Mouse (Mus musculus) heart, embryonic 13.5 days (tissue): ENCODE measurements around the gene Pik3r2. TPM values are rescaled to one million over a fixed set of nuclear protein-coding genes. Genes with fewer than 3 reads are reported as not detected.

Experiments
- ATAC-seq: fragments of 200-750 bp; cut with Nextera tagmentation; 2 replicates; pipeline ENCODE4 v1.8.0; 2017; ENCODE audit warnings: moderate TSS enrichment; ENCODE audit not compliant: insufficient number of reproducible peaks, low FRiP score, low TSS enrichment; ENCODE audit errors: extremely low read depth
- H3K27ac ChIP-seq: fragments of 300-500 bp; sonication (generic); replicated peaks from 2 replicates; pipeline ENCODE4 v1.5.1; 2015; ENCODE audit warnings: moderate library complexity, mild to moderate bottlenecking, inconsistent platforms
- H3K27me3 ChIP-seq: fragments of 300-500 bp; sonication (generic); replicated peaks from 2 replicates; pipeline ENCODE4 v1.6.1; 2015; ENCODE audit warnings: mild to moderate bottlenecking, inconsistent platforms
- H3K36me3 ChIP-seq: fragments of 300-500 bp; sonication (generic); 2 replicates; pipeline ENCODE4 v1.6.1; 2015; ENCODE audit warnings: mild to moderate bottlenecking, inconsistent platforms
- H3K4me1 ChIP-seq: fragments of 300-500 bp; sonication (generic); 2 replicates; pipeline ENCODE4 v1.6.1; 2015; ENCODE audit warnings: inconsistent platforms
- H3K4me2 ChIP-seq: fragments of 300-500 bp; sonication (generic); 2 replicates; pipeline ENCODE4 v1.6.1; 2015; ENCODE audit warnings: inconsistent platforms, mild to moderate bottlenecking, moderate library complexity
- H3K4me3 ChIP-seq: fragments of 300-500 bp; sonication (generic); 2 replicates; pipeline ENCODE4 v1.5.1; 2015; ENCODE audit warnings: moderate library complexity, mild to moderate bottlenecking, inconsistent platforms
- H3K9ac ChIP-seq: fragments of 300-500 bp; sonication (generic); 2 replicates; pipeline ENCODE4 v1.6.1; 2015; ENCODE audit warnings: inconsistent platforms, mild to moderate bottlenecking, moderate library complexity
- H3K9me3 ChIP-seq: fragments of 300-500 bp; sonication (generic); 2 replicates; pipeline ENCODE4 v1.6.1; 2016; ENCODE audit warnings: inconsistent platforms
- WGBS: fragments of 180-500 bp; shearing (Covaris S2); methylation state at CpG from one replicate; pipeline ENCODE4 v1.1.7; 2015; ENCODE audit warnings: mixed read lengths; 5-methylcytosine and 5-hydroxymethylcytosine counted together
- polyA plus RNA-seq: library from polyadenylated mRNA; unstranded; fragments of >200 nt; fragmentation: Nextera tagmentation; extraction: Ambion mirVana; gene quantifications from 2 replicates; pipeline ENCODE4 v1.2.1, GENCODE M21; 2015

The Pik3r2 gene
- polyA plus RNA-seq, 1 experiment from 2014 or later = 36.5 TPM

DNA sequence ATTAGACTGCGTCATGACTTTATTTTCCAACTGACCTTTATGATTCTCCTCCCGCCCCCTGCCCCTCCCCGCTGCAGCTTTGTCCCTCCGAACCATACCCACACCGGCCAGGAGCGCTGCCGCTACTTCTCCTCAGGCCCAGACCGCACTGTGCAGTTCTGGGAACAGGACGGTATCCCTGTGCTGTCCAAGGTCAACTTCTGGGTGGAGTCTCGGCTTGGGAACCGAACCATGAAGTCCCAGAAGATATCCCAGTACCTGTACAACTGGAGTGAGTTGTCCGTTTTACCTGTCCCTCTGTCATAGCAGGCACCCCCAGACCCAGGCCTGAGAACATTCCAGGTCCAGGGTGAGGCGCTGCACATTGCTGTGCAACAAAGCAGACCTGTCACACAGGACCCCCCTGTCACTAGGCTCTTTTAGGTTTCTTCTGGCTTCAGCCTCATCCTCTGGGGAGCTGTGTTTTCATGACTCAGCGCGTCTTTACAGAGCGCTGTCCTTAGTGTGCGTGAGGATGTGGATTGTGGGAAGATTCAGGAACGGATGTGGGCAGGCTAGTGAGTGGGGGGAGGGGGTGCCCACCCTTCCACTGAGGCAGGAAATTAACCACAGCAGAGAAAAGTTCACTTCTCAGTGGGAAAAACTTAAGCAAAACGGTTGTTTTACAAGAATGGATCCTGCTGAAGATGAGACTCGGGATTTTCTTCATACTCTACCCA, 34.6 kb upstream of the Pik3r2 start:
- no peaks in the 10 kb centered on the region for H3K4me1 ChIP-seq
- 65% methylated on average over 20 of the region's 20 CpGs for WGBS
- H3K9me3 ChIP-seq = no peaks in the 10 kb centered on the region
- ATAC-seq = no peak
- H3K4me2 ChIP-seq = no peak overlapping the region
- peaks cover 76% of the 10 kb centered on the region for H3K27me3 ChIP-seq
- H3K36me3 ChIP-seq = no peaks in the 10 kb centered on the region
- no peak overlapping the region for H3K27ac ChIP-seq
- no peak overlapping the region for H3K9ac ChIP-seq
- no peak overlapping the region for H3K4me3 ChIP-seq

- no peak overlapping the region for H3K27ac ChIP-seq
- no peak overlapping the region for H3K9ac ChIP-seq
- H3K4me2 ChIP-seq = no peak overlapping the region
- no peak overlapping the region for H3K4me3 ChIP-seq
- ATAC-seq = no peak
- no peaks in the 10 kb centered on the region for H3K9me3 ChIP-seq
- H3K27me3 ChIP-seq = peaks cover 72% of the 10 kb centered on the region
- H3K36me3 ChIP-seq = no peaks in the 10 kb centered on the region
- H3K4me1 ChIP-seq = peaks cover 6% of the 10 kb centered on the region
- 72% methylated on average over 8 of the region's 8 CpGs for WGBS
These were observed 32.6 kb upstream of the Pik3r2 start for GRCm38 (mm10) chr8:70808955-70809701.

DNA sequence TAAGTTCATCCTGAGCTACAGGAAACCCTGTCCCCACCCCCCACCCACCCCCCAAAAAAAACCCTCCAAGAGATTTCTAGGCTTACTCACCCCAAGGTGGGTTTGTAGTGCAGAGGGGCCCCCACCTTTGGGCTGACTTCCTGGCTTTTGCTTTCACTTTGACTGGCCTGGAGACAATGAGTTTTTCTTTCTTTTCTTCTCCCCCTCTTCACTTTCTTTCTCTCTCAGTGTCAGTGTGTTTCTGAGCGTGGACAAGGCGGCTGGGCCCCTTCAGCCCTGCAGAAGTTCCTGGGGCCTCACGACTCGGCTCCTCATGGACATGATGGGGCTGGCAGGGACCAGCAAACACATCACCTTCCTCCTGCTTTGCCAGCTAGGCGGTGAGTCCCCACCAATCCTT, 31.7 kb upstream of the Pik3r2 start, which contains the start of gene Il12rb1:
TSS of gene Il12rb1 (plus strand) at position 211 of the 400 bp plus-strand sequence.
- Histone ChIP-seq H3K4me2 (no peak within 1 kb of the TSS), H3K9ac (no peak within 1 kb of the TSS), H3K27ac (no peak within 1 kb of the TSS), H3K27me3 (peaks cover 72% of the 10 kb centered on the region), H3K36me3 (no peaks in the 10 kb centered on the region), H3K4me1 (peaks cover 13% of the 10 kb centered on the region), H3K4me3 (no peak within 1 kb of the TSS), H3K9me3 (no peaks in the 10 kb centered on the region)
- no peak for ATAC-seq
- 72% methylated on average over 5 of the region's 5 CpGs for WGBS

DNA sequence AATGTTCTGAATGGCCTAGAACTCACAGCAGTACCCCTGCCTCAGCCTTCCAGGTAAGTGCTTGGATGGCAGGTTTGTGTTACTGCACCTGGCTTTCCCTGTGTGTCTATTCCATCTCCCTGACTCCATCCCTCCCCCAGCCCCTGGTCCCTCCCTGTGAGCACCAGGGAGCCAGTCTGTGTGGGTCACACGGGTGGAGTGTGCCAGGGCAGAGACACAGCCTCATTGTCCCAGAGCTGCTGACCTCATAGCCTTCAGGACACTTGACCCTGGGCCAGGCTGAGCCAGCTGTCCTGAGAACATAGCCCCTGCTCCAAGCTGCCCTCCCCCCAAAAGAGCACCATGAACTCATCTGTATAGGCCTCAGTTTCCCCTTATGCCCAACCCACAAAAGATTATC, 30.8 kb upstream of the Pik3r2 start:
- no peak overlapping the region for H3K9ac ChIP-seq
- H3K4me3 ChIP-seq = no peak overlapping the region
- WGBS = 44% methylated on average over 1 of the region's 1 CpGs
- ATAC-seq = no peak
- H3K36me3 ChIP-seq = no peaks in the 10 kb centered on the region
- peaks cover 74% of the 10 kb centered on the region for H3K27me3 ChIP-seq
- no peaks in the 10 kb centered on the region for H3K9me3 ChIP-seq
- no peak overlapping the region for H3K27ac ChIP-seq
- no peak overlapping the region for H3K4me2 ChIP-seq
- H3K4me1 ChIP-seq = peaks cover 13% of the 10 kb centered on the region

DNA sequence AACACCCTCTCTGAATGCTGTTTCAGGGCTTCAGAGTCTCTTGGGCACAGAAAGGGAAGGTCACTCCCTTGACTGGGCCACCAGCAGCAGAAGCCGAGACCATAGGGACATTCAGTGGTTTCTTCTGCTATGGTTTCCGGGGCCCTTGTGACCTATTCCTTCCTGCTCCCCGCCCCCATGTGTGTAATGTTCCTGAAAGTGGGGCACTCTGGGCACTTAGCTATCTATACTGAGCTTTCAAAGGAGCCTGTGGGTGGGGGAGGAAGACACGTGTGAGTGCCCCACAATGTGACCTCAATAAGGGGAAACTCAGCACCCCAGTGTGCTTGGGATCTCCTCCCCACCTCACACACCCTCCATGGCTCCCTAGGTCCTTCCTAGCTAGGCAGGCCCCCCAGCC, 30.0 kb upstream of the Pik3r2 start:
- ATAC-seq = no peak
- WGBS = 77% methylated on average over 4 of the region's 4 CpGs
- H3K4me2 ChIP-seq = no peak overlapping the region

GRCm38 (mm10) chr8:70804481-70805206, 28.1 kb upstream of the Pik3r2 start, which contains the start of gene Mast3:
Gene Mast3 (minus strand): TSS chr8:70805054.
- Histone ChIP-seq H3K4me3 (peak within 1 kb of the TSS; percentile 63), H3K36me3 (no peaks in the 10 kb centered on the region), H3K4me1 (peaks cover 13% of the 10 kb centered on the region), H3K9ac (peak within 1 kb of the TSS; percentile 75), H3K4me2 (peak within 1 kb of the TSS; percentile 95), H3K27ac (no peak within 1 kb of the TSS), H3K27me3 (peaks cover 79% of the 10 kb centered on the region), H3K9me3 (no peaks in the 10 kb centered on the region)
- 1% methylated on average over 45 of the region's 45 CpGs for WGBS
- ATAC-seq = peak; percentile 63; the same call in 1 of the 2 replicates

More for the DNA sequence above, 30.0 kb upstream of the Pik3r2 start:
- Histone ChIP-seq H3K27me3 (peaks cover 79% of the 10 kb centered on the region), H3K4me1 (peaks cover 13% of the 10 kb centered on the region), H3K9ac (no peak overlapping the region), H3K9me3 (no peaks in the 10 kb centered on the region), H3K27ac (no peak overlapping the region), H3K4me3 (no peak overlapping the region), H3K36me3 (no peaks in the 10 kb centered on the region)

DNA sequence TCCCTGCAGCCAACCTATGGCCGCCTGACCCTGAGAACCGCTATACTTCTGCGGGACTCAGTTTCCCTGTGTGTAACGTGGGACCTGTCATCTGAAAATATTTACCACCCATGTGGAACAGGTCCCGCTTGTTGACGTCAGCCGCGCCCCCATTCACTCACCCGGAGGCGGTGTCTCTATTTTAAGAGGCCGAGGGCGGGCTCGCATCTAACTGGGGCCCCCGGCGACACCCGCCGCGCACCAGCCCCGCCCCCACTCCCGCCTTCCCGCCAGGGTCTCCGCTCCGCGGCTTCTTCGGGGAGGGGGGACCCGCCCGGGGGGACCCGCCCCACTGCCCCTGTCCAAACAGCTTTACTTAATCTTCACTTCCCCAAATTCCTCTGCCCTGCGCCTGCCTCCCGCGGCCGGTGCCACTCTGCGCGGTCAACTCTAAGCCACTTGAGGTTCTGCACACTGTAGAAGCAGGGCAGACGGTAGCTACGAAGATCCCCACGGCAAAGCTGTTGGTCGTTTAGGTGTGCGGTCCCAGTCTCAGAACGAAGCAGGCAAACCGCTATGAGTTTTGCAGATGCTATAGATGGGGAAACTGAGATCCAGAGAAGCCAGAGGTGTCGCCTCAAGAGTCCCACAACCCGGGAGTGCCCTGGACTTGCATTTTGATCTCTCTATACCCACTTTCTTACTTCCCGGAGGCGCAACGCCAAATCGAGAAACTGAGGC, 27.4 kb upstream of the Pik3r2 start:
- 0 out of 2 replicates have a peak, but pooled peaks have one; percentile 10 for ATAC-seq
- Histone ChIP-seq H3K4me1 (peaks cover 13% of the 10 kb centered on the region), H3K27ac (no peak overlapping the region), H3K4me3 (peak overlapping the region; percentile 63), H3K27me3 (peaks cover 81% of the 10 kb centered on the region), H3K36me3 (no peaks in the 10 kb centered on the region), H3K9ac (peak overlapping the region; percentile 75), H3K9me3 (no peaks in the 10 kb centered on the region), H3K4me2 (peak overlapping the region; percentile 95)
- WGBS = under 1% methylated on average over 43 of the region's 47 CpGs

GRCm38 (mm10) chr8:70802786-70803510, 26.4 kb upstream of the Pik3r2 start:
- 59% methylated on average over 11 of the region's 11 CpGs for WGBS
- H3K27me3 ChIP-seq = peaks cover 88% of the 10 kb centered on the region

GRCm38 (mm10) chr8:70801830-70802229, 25.3 kb upstream of the Pik3r2 start:
- Histone ChIP-seq H3K27me3 (peaks cover 85% of the 10 kb centered on the region), H3K4me3 (no peak overlapping the region), H3K4me2 (no peak overlapping the region), H3K4me1 (peaks cover 21% of the 10 kb centered on the region), H3K27ac (no peak overlapping the region), H3K9me3 (no peaks in the 10 kb centered on the region), H3K36me3 (no peaks in the 10 kb centered on the region), H3K9ac (no peak overlapping the region)
- no peak for ATAC-seq
- 64% methylated on average over 1 of the region's 1 CpGs for WGBS

More at GRCm38 (mm10) chr8:70802786-70803510, 26.4 kb upstream of the Pik3r2 start:
- Histone ChIP-seq H3K9ac (no peak overlapping the region), H3K9me3 (no peaks in the 10 kb centered on the region), H3K36me3 (no peaks in the 10 kb centered on the region), H3K27ac (no peak overlapping the region), H3K4me1 (peaks cover 16% of the 10 kb centered on the region), H3K4me3 (no peak overlapping the region), H3K4me2 (peak overlapping the region; percentile 95)
- ATAC-seq = no peak

DNA sequence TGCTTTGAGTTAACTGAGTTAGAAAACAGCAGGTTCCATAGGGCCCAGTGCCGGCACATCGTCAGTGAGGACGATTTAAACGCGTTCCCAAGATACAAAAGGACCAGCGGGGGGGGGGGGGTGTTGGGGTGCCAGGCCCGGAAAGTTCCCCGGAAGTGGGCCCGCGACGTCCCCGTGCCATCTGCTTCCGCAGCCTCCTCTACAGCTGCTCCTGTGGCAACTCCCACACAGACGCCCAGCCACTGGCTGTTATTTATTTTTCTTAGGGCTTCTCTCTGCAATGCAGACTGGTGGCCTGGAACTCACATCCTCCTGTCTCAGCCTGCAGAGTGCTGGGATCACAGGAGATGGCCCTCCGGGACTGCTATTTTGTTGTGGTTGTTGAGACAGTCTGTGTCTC, 24.6 kb upstream of the Pik3r2 start:
- H3K9me3 ChIP-seq = no peaks in the 10 kb centered on the region
- no peak for ATAC-seq
- no peak overlapping the region for H3K27ac ChIP-seq
- no peaks in the 10 kb centered on the region for H3K36me3 ChIP-seq
- H3K4me1 ChIP-seq = peaks cover 26% of the 10 kb centered on the region
- H3K9ac ChIP-seq = no peak overlapping the region
- H3K27me3 ChIP-seq = peaks cover 86% of the 10 kb centered on the region
- 26% methylated on average over 15 of the region's 15 CpGs for WGBS
- no peak overlapping the region for H3K4me2 ChIP-seq
- H3K4me3 ChIP-seq = no peak overlapping the region
